Mouse (Mus musculus) heart, adult 10 weeks (tissue): ENCODE measurements around the gene Chrna3. TPM values are rescaled to one million over a fixed set of nuclear protein-coding genes. Genes with fewer than 3 reads are reported as not detected.

Experiments used
- polyA plus RNA-seq: library from polyadenylated mRNA; stranded (reverse); fragments of 350-450 nt; fragmentation: Illumina TruSeq; extraction: RNeasy Lipid Tissue Mini Kit (QIAGEN cat#74804); gene quantifications from one replicate; pipeline ENCODE4 v1.2.3, GENCODE M21; 2014; ENCODE audit warnings: low read depth, low replicate concordance

Chrna3 gene
- polyA plus RNA-seq: 0.13 TPM

GRCm38 (mm10) chr9:55026275-55026663, at the start of gene Chrna3:
Gene Chrna3, minus strand, starts transcription at chr9:55026562.

GRCm38 (mm10) chr9:55048211-55048880, 22.0 kb upstream of the Chrna3 start, which contains the start of gene Chrnb4:
Gene Chrnb4, minus strand, starts transcription at chr9:55048779.

GRCm38 (mm10) chr9:54980674-54981073, 45.7 kb downstream of the Chrna3 start, which contains the start of gene Chrna5:
Gene Chrna5, plus strand, starts transcription at chr9:54980880.

Other genes with a start within 250 kb of the Chrna3 start
- gene Ireb2, start 162.8 kb downstream of the Chrna3 start, polyA plus RNA-seq: 22.0 TPM
- 1.2 TPM for gene Hykk, start 109.3 kb downstream of the Chrna3 start, polyA plus RNA-seq
- 196 TPM for gene Psma4, start 75.8 kb downstream of the Chrna3 start, polyA plus RNA-seq
- not detected for gene AY074887, start 75.6 kb downstream of the Chrna3 start, polyA plus RNA-seq
- not detected for gene Chrna5, start 45.7 kb downstream of the Chrna3 start, polyA plus RNA-seq
- gene Chrnb4, start 22.2 kb upstream of the Chrna3 start, polyA plus RNA-seq: 0.16 TPM
- gene Ube2q2, start 122.3 kb upstream of the Chrna3 start, polyA plus RNA-seq: 29.4 TPM
- 37.9 TPM for gene Fbxo22, start 182.4 kb upstream of the Chrna3 start, polyA plus RNA-seq